Mouse (Mus musculus): ENCODE results near the gene Pnmt. TPM values are rescaled to one million over a fixed set of nuclear protein-coding genes. Genes with fewer than 3 reads are reported as not detected.

The Pnmt gene
- polyA plus RNA-seq, 1 experiment from 2014 or later: 1.3 TPM

Other genes starting within 250 kb of the Pnmt start
- gene Fbxl20, start 236.0 kb upstream of the Pnmt start, polyA plus RNA-seq (2015; fragmentation: Nextera tagmentation; extraction: Ambion mirVana): 32.8 and 33.2 TPM in 2 replicates
- 57.4 and 57.8 TPM in 2 replicates for gene Med1, start 193.2 kb upstream of the Pnmt start, polyA plus RNA-seq (2015; fragmentation: Nextera tagmentation; extraction: Ambion mirVana)
- 9.5 and 9.7 TPM in 2 replicates for gene Cdk12, start 183.4 kb upstream of the Pnmt start, polyA plus RNA-seq (2015; fragmentation: Nextera tagmentation; extraction: Ambion mirVana)
- gene Neurod2, start 56.8 kb upstream of the Pnmt start, polyA plus RNA-seq (2015; fragmentation: Nextera tagmentation; extraction: Ambion mirVana): 6.5 and 9.0 TPM in 2 replicates
- gene Ppp1r1b, start 38.0 kb upstream of the Pnmt start, polyA plus RNA-seq (2015; fragmentation: Nextera tagmentation; extraction: Ambion mirVana): 2.0 and 4.0 TPM in 2 replicates
- 38.2 and 44.6 TPM in 2 replicates for gene Stard3, start 28.1 kb upstream of the Pnmt start, polyA plus RNA-seq (2015; fragmentation: Nextera tagmentation; extraction: Ambion mirVana)
- gene Tcap, start 2.6 kb upstream of the Pnmt start, polyA plus RNA-seq (2015; fragmentation: Nextera tagmentation; extraction: Ambion mirVana): 0.43 TPM in 1 of 2 replicates, not detected in the other
- gene Pgap3, start 14.0 kb downstream of the Pnmt start, polyA plus RNA-seq (2015; fragmentation: Nextera tagmentation; extraction: Ambion mirVana): 9.6 and 9.9 TPM in 2 replicates
- 6.8 and 7.7 TPM in 2 replicates for gene Erbb2, start 26.0 kb downstream of the Pnmt start, polyA plus RNA-seq (2015; fragmentation: Nextera tagmentation; extraction: Ambion mirVana)
- 233 and 238 TPM in 2 replicates for gene Mien1, start 52.5 kb downstream of the Pnmt start, polyA plus RNA-seq (2015; fragmentation: Nextera tagmentation; extraction: Ambion mirVana)
- gene Grb7, start 59.9 kb downstream of the Pnmt start, polyA plus RNA-seq (2015; fragmentation: Nextera tagmentation; extraction: Ambion mirVana): 0.80 and 1.1 TPM in 2 replicates
- 0.04 TPM in 1 of 2 replicates, not detected in the other for gene Ikzf3, start 159.6 kb downstream of the Pnmt start, polyA plus RNA-seq (2015; fragmentation: Nextera tagmentation; extraction: Ambion mirVana)
- 0.14 TPM in 1 of 2 replicates, not detected in the other for gene Zpbp2, start 164.6 kb downstream of the Pnmt start, polyA plus RNA-seq (2015; fragmentation: Nextera tagmentation; extraction: Ambion mirVana)
- gene Ormdl3, start 200.9 kb downstream of the Pnmt start, polyA plus RNA-seq (2015; fragmentation: Nextera tagmentation; extraction: Ambion mirVana): 120 TPM in 2 replicates
- gene Lrrc3c, start 211.8 kb downstream of the Pnmt start, polyA plus RNA-seq (2015; fragmentation: Nextera tagmentation; extraction: Ambion mirVana): not detected in 2 replicates
- gene Gm12355, start 239.2 kb downstream of the Pnmt start, polyA plus RNA-seq (2015; fragmentation: Nextera tagmentation; extraction: Ambion mirVana): 0.66 and 0.72 TPM in 2 replicates
- not detected in 2 replicates for gene Gsdma3, start 239.9 kb downstream of the Pnmt start, polyA plus RNA-seq (2015; fragmentation: Nextera tagmentation; extraction: Ambion mirVana)